Mouse (Mus musculus) forebrain, embryonic 12.5 days (tissue): ENCODE data around the gene Asah2. TPM values are rescaled to one million over a fixed set of nuclear protein-coding genes. Genes with fewer than 3 reads are reported as not detected.
"Not testable (repeated sequence)": the region's sequence is repeated elsewhere in the genome, so short reads cannot be mapped to it uniquely, and the experiment has no call there.

Experiments used
- ATAC-seq: fragments of 200-750 bp; cut with Nextera tagmentation; 2 replicates; pipeline ENCODE4 v1.8.0; 2017; ENCODE audit warnings: moderate TSS enrichment; ENCODE audit not compliant: low FRiP score
- H3K27ac ChIP-seq: fragments of 300-500 bp; sonication (generic); 2 replicates; pipeline ENCODE4 v1.5.1; 2016; ENCODE audit warnings: mild to moderate bottlenecking
- H3K27me3 ChIP-seq: fragments of 300-500 bp; sonication (generic); 2 replicates; pipeline ENCODE4 v1.6.1; 2016; ENCODE audit warnings: mild to moderate bottlenecking
- H3K36me3 ChIP-seq: fragments of 300-500 bp; sonication (generic); replicated peaks from 2 replicates; pipeline ENCODE4 v1.6.1; 2016; ENCODE audit warnings: mild to moderate bottlenecking
- H3K4me1 ChIP-seq: fragments of 300-500 bp; sonication (generic); 2 replicates; pipeline ENCODE4 v1.6.1; 2016
- H3K4me2 ChIP-seq: fragments of 300-500 bp; sonication (generic); 2 replicates; pipeline ENCODE4 v1.6.1; 2016; ENCODE audit warnings: mild to moderate bottlenecking, moderate library complexity
- H3K4me3 ChIP-seq: fragments of 300-500 bp; sonication (generic); replicated peaks from 2 replicates; pipeline ENCODE4 v1.5.1; 2016; ENCODE audit warnings: mild to moderate bottlenecking
- H3K9ac ChIP-seq: fragments of 300-500 bp; sonication (generic); 2 replicates; pipeline ENCODE4 v1.6.1; 2016; ENCODE audit warnings: mild to moderate bottlenecking
- H3K9me3 ChIP-seq: fragments of 300-500 bp; sonication (generic); 2 replicates; pipeline ENCODE4 v1.6.1; 2016
- WGBS: fragments of 180-500 bp; shearing (Covaris S2); methylation state at CpG from one replicate; pipeline ENCODE4 v1.1.7; 2016; 5-methylcytosine and 5-hydroxymethylcytosine counted together
- polyA plus RNA-seq: library from polyadenylated mRNA; unstranded; fragments of >200 nt; fragmentation: Nextera tagmentation; extraction: Ambion mirVana; gene quantifications from 2 replicates; pipeline ENCODE4 v1.2.1, GENCODE M21; 2016

Gene Asah2
- polyA plus RNA-seq, 1 experiment from 2014 or later: 0.29 TPM

DNA sequence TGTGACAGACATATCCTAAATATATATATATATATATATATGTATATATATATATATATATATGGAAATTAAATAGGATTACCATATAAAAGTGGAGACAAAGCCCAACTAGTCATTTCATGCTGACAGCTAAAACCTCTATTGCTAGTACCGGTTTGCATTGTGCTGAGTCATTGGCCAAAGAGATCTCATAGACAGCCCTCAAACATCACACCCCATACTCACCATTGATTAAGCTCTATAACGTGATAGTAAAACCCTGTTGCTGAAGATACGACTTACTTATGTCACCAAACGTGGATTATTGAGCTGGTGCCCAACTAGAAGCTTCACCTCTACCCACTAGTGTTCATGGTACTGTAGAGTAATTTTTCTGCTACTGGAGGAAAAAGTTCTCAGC, 17.2 kb downstream of the Asah2 start:
- Histone ChIP-seq H3K27me3 (no peaks in the 10 kb centered on the region), H3K4me3 (no peak overlapping the region), H3K4me2 (no peak overlapping the region), H3K36me3 (no peaks in the 10 kb centered on the region), H3K27ac (no peak overlapping the region), H3K4me1 (no peaks in the 10 kb centered on the region), H3K9me3 (no peaks in the 10 kb centered on the region), H3K9ac (no peak overlapping the region)
- ATAC-seq: no peak
- 95% methylated on average over 4 of the region's 4 CpGs for WGBS

DNA sequence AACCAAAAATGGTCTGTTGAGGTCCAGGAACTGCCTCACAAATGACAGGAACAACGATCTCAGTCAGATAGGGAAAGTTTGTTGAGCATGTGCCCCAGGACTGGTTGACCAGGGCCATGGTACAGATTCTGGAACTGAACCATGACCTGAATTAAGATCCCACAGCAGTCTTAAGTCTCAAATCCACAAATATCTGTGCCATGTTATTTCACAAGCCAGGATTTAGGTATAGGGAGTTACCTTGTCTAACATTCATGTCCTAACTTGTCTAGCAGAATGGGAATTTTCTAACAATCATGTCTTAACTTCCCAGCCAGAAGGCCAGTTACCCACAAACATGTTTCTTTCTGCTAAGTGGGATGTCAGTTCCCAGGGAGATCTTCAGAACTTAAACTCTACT, 19.4 kb downstream of the Asah2 start:
- Histone ChIP-seq H3K27me3 (no peaks in the 10 kb centered on the region), H3K4me3 (no peak overlapping the region), H3K4me2 (no peak overlapping the region), H3K9ac (no peak overlapping the region), H3K27ac (no peak overlapping the region), H3K4me1 (no peaks in the 10 kb centered on the region), H3K36me3 (no peaks in the 10 kb centered on the region), H3K9me3 (no peaks in the 10 kb centered on the region)
- WGBS: 86% methylated on average over 1 of the region's 1 CpGs
- no peak for ATAC-seq

DNA sequence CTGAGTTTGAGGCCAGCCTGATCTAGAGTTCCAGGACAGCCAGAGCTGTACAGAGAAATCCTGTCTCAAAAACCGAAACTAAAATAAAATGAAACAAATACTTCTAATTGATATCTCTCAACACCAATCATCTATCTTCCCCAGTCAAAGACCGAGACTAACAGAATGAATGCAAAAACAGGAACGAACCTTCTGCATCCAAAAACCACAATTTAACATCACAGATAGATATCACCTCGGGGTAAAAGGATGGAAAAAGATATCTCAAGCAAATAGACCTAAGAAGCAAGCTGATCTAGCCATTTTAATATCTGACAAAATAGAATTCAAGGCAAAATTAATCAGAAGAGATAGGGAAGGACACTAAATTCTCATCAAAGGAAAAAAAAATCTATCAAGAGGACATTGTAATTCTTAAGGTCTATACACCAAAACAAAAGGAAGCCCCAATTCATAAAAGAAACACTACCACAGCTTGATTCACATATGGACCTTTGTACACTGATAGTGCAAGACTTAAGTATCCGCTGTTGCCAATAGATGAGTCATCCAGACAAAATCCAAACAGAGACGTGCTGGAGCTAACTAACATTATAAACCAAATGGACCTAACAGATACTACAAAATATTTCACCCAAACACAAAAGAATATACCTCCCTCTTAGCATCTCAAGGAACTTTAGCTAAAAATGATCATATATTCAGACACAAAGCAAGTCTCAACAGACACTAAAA, 20.1 kb downstream of the Asah2 start:
- Histone ChIP-seq H3K9me3 (no peaks in the 10 kb centered on the region), H3K9ac (no peak overlapping the region), H3K27ac (no peak overlapping the region), H3K4me1 (no peaks in the 10 kb centered on the region), H3K4me2 (no peak overlapping the region), H3K4me3 (no peak overlapping the region), H3K36me3 (no peaks in the 10 kb centered on the region), H3K27me3 (no peaks in the 10 kb centered on the region)
- WGBS: 88% methylated on average over 6 of the region's 6 CpGs
- ATAC-seq: no peak

DNA sequence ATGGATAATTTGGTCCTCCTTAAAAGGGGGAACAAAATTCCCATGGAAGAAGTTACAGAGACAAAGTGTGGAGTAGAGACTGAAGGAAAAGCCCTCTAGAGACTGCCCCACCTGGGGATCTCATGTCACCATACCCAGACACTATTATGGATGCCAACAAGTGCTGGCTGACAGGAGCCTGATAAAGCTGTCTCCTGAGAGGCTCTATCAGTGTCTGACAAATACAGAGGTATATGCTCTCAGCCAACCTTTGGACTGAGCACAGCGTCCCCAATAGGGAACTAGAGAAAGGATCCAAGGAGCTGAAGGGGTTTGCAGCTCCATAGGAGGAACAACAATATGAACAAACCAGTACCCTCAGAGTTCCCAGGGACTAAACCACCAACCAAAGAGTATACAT, 23.2 kb downstream of the Asah2 start:
- not testable (repeated sequence) for H3K36me3 ChIP-seq, H3K9ac ChIP-seq, H3K4me2 ChIP-seq, H3K9me3 ChIP-seq, H3K4me3 ChIP-seq, ATAC-seq, H3K4me1 ChIP-seq, H3K27me3 ChIP-seq, H3K27ac ChIP-seq
- 87% methylated on average over 1 of the region's 1 CpGs for WGBS

DNA sequence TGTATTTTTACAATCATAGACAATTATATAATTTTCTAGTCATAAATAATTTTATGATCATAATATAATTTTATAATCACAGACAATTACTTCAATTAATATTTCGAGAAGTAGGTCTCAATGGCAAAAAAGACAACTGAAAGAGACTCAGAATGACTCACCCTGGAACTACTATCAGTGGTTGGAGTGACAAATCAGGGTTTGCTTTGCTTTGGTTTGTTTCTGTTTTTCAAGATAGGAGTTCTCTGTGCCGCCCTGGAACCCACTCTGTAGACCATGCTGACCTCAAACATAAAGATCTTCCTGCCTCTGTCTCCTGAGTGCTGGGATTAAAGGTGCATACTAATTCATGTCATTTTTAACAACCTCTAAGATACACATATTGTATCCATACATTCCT, 37.7 kb downstream of the Asah2 start:
- Histone ChIP-seq H3K27ac (no peak overlapping the region), H3K9me3 (no peaks in the 10 kb centered on the region), H3K27me3 (no peaks in the 10 kb centered on the region), H3K4me3 (no peak overlapping the region), H3K4me1 (no peaks in the 10 kb centered on the region), H3K4me2 (no peak overlapping the region), H3K9ac (no peak overlapping the region), H3K36me3 (no peaks in the 10 kb centered on the region)
- WGBS: 84% methylated on average over 2 of the region's 2 CpGs
- ATAC-seq: no peak

DNA sequence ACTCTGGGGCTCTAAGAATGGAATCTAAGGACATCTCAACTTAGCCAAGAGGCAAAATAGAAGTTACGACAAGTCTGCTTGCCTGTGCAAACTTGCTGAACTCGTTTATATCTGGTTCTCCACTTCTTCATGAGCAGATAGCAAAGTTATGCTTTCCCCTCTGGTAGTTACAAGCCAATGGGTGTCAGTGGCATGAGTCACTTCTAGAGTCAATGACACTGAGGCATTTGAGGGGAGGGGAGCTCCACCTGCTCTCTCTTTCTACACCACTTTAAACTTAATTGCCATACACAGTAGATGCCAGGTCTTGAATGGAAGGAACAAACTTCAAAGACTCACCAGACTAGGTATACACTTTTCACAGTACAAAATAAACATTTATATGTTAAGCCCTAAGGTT, 38.4 kb downstream of the Asah2 start:
- Histone ChIP-seq H3K4me1 (no peaks in the 10 kb centered on the region; the same call in 1 of the 2 replicates), H3K27me3 (no peaks in the 10 kb centered on the region), H3K4me2 (no peak overlapping the region), H3K27ac (no peak overlapping the region), H3K4me3 (no peak overlapping the region), H3K9ac (no peak overlapping the region), H3K36me3 (no peaks in the 10 kb centered on the region), H3K9me3 (no peaks in the 10 kb centered on the region)
- no peak for ATAC-seq
- WGBS: 87% methylated on average over 2 of the region's 2 CpGs

DNA sequence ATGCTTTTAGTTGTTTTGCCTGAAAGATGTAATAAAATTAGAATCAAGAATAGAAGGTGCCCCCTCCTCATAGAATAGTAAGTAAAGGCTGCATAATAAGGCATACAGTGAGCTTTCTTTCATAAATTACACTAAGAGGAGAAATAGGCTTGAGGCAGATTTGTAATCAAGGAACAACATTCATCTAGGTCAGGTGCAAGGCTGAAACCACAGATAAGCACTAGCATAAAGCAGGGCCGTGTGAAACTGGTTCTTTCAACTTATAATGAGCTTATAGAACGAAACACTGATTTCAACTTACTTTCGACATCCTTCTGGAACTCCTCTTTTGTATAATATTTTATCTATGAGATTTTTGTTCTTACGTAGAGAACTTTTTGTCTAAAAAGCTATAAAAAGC, 40.3 kb downstream of the Asah2 start:
- WGBS: 71% methylated on average over 4 of the region's 4 CpGs
- no peaks in the 10 kb centered on the region; the same call in 1 of the 2 replicates for H3K4me1 ChIP-seq

DNA sequence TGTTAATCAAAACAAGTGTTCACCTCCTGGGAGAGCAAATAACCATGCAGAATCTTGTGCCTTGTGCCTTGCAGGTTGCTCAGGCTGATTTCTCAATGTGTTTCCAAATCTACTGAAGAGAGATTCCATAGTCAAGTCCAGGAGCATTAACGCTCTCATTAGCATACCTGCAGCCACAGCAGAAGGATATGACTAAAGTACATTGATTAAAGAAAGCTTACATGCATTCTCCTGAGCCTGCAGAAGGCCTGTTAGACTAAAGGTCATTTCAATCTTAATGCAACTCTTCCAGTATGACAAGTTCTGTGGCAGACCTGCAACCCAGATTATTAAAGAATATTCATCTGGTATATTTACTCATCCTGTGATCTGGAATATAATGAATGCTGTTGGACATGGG, 46.7 kb downstream of the Asah2 start:
- Histone ChIP-seq H3K4me3 (no peak overlapping the region), H3K36me3 (no peaks in the 10 kb centered on the region), H3K27me3 (no peaks in the 10 kb centered on the region), H3K9ac (no peak overlapping the region), H3K4me1 (no peaks in the 10 kb centered on the region; the same call in 1 of the 2 replicates), H3K9me3 (no peaks in the 10 kb centered on the region), H3K4me2 (no peak overlapping the region), H3K27ac (no peak overlapping the region)
- ATAC-seq: no peak
- WGBS: 78% methylated on average over 1 of the region's 1 CpGs

More for the DNA sequence above, 40.3 kb downstream of the Asah2 start:
- Histone ChIP-seq H3K9me3 (no peaks in the 10 kb centered on the region), H3K9ac (no peak overlapping the region), H3K27me3 (no peaks in the 10 kb centered on the region), H3K36me3 (no peaks in the 10 kb centered on the region), H3K27ac (no peak overlapping the region), H3K4me3 (no peak overlapping the region), H3K4me2 (no peak overlapping the region)
- ATAC-seq: no peak

DNA sequence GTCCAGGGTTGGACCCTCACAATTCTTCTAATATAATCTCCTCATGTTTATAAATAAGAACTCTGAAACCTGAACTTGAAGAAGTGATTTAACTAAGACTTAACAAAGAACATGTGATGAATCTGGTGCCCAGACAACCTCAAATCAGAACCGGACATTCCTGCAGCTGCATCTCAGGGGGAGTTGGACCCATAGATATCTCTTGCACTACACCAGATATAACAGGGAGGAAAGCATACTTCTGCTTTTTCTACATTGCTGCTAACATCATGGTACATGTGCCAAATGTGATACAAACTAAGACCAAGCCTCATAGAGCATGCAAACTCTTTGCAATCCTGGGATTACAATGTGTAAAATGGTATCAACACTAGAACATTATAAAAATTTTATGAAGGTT, 51.8 kb downstream of the Asah2 start:
- no peak for ATAC-seq

DNA sequence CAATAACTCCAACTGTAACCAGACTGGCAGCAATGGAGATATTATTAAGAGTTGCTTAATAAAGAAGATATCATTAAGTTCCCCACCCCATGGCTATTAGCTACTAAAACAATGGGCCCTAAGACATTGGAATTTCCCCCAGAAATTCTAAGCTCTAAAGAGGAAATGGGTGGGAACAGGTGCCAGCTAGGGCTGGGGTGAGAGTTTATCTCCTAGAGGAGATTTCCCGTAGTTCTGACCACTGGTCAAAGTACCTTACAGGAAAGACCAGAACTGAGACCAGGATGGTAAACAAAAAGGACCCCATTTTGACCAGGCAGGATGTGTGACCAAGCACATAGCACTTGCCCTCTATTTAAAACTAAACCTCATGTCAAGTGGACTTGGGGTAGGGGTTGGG, 52.3 kb downstream of the Asah2 start:
- ATAC-seq: no peak
- WGBS: 77% methylated on average over 1 of the region's 1 CpGs
- Histone ChIP-seq H3K9ac (no peak overlapping the region), H3K27me3 (no peaks in the 10 kb centered on the region), H3K4me2 (no peak overlapping the region), H3K4me1 (no peaks in the 10 kb centered on the region), H3K4me3 (no peak overlapping the region), H3K36me3 (no peaks in the 10 kb centered on the region), H3K27ac (no peak overlapping the region), H3K9me3 (no peaks in the 10 kb centered on the region)

More for the DNA sequence above, 51.8 kb downstream of the Asah2 start:
- Histone ChIP-seq H3K27me3 (no peaks in the 10 kb centered on the region), H3K4me2 (no peak overlapping the region), H3K27ac (no peak overlapping the region), H3K9me3 (no peaks in the 10 kb centered on the region), H3K4me3 (no peak overlapping the region), H3K36me3 (no peaks in the 10 kb centered on the region), H3K9ac (no peak overlapping the region), H3K4me1 (no peaks in the 10 kb centered on the region)
- 89% methylated on average over 1 of the region's 1 CpGs for WGBS

DNA sequence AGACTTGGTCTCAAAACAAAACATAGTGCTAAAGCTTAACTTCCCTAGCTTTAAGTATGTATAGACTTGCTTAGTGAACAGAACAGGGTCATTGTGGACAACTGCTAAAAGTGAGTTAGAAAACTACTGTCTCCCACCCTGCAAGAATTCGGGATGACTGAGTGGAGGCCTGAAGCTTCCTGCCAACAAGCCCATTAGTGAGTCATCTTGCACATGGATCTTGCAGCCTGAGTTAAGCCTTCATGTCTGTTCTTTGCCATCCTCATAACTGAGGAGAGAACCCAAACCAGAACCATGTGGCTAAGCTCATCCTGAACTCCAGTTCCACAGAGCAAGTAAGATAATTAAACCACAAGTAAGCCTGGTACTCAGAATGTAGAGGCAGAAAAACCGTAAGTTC, 56.8 kb downstream of the Asah2 start:
- Histone ChIP-seq H3K27ac (no peak overlapping the region), H3K4me3 (no peak overlapping the region), H3K4me2 (no peak overlapping the region), H3K27me3 (no peaks in the 10 kb centered on the region), H3K9me3 (no peaks in the 10 kb centered on the region), H3K9ac (no peak overlapping the region), H3K36me3 (no peaks in the 10 kb centered on the region), H3K4me1 (no peaks in the 10 kb centered on the region)
- ATAC-seq: no peak
- 92% methylated on average over 2 of the region's 2 CpGs for WGBS

DNA sequence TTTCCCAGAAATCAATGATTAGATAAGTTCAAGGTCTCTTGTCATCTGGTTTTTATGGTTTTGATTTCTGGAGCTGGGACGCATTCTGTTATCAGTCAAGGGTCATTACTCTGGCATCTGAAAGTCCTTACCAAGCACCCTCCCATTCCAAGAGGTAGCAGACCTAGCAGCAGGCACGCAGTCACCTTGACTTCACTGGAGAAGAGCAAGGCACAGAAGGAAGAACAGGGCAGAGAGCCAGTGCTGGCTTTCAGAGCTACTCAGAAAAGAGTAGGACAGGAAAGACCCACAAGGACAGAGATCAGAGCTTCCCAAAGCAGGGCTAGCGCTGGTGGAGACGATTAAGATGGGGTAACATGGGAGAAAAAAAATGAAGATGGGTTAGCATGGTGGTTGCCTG, 75.1 kb downstream of the Asah2 start:
- 90% methylated on average over 4 of the region's 4 CpGs for WGBS
- no peak overlapping the region for H3K9ac ChIP-seq

DNA sequence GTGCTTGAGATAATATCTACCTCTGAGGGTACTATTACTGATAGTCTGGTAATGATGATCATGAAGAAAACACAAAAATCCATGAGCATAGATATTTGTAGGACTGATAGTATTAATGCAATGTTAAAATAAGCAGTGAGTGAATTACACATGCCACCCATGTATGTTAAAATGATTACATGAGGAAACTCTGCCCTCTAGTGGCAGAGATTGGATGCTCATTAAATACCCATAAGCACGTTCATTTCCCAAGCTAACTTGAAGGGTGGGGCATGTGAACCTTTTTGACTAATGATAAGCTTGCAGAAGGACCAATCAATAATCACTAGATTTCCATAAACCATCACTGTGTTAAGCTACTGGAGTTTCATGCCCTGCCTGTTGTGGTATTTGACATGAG, 77.6 kb downstream of the Asah2 start:
- Histone ChIP-seq H3K4me3 (no peak overlapping the region), H3K4me1 (no peaks in the 10 kb centered on the region), H3K36me3 (no peaks in the 10 kb centered on the region), H3K4me2 (no peak overlapping the region), H3K9ac (no peak overlapping the region), H3K9me3 (no peaks in the 10 kb centered on the region), H3K27me3 (no peaks in the 10 kb centered on the region), H3K27ac (no peak overlapping the region)
- ATAC-seq: peak; percentile 55; the same call in 1 of the 2 replicates
- 3% methylated on average over 1 of the region's 1 CpGs for WGBS

More for the DNA sequence above, 75.1 kb downstream of the Asah2 start:
- Histone ChIP-seq H3K27me3 (no peaks in the 10 kb centered on the region), H3K27ac (no peak overlapping the region), H3K36me3 (no peaks in the 10 kb centered on the region), H3K4me1 (no peaks in the 10 kb centered on the region), H3K4me3 (no peak overlapping the region), H3K4me2 (no peak overlapping the region), H3K9me3 (no peaks in the 10 kb centered on the region)
- no peak for ATAC-seq
